Mouse (Mus musculus) thymus, adult 2 months (tissue): ENCODE measurements around the gene Rheb.

Source experiments
- CTCF ChIP-seq: fragments of 200-500 bp; IDR thresholded peaks from 2 replicates; pipeline ENCODE4 v1.5.1; 2012; ENCODE audit warnings: mild to moderate bottlenecking, control low read depth, low read length, moderate library complexity, borderline replicate concordance; ENCODE audit not compliant: control insufficient read depth, poor library complexity, insufficient read depth; ENCODE audit errors: extremely low read depth
- POLR2A ChIP-seq: fragments of 200-500 bp; IDR thresholded peaks from 2 replicates; pipeline ENCODE4 v1.6.1; 2012; ENCODE audit warnings: mild to moderate bottlenecking, low read length, control low read depth, moderate library complexity; ENCODE audit not compliant: control insufficient read depth, poor library complexity, insufficient read depth; ENCODE audit errors: extremely low read depth

DNA sequence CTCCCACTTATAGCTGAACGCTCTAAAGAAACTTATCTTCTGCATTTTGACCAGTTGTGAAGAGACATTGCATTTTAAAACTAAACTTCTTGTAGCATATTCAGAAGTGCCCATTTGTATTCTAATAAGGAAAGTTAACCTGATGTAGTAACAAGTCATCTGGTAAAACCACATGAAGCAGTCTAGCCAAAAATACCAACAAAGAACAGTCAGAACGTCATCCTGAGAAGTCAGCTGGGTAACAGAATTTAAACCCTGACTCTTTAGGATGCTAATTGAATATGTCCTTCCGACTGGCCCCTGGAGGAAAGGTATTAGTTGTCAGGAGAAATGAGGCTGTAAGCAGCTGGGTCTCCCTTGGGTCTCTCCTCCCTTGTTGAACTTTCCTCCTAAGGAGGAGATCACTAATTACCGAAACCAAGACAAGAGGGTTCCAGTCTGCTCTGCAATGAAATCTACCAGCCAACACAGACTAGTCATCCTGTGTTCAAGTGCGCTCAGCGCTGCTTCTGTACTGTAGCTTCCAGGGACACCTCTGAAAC, 18.5 kb downstream of the Rheb start:
- TF ChIP-seq CTCF (no peak), POLR2A (no peak)
